Mouse (Mus musculus) hematopoietic stem cell, adult 5-6 weeks (primary cell): ENCODE results near the gene Apobec2. TPM values are rescaled to one million over a fixed set of nuclear protein-coding genes. Genes with fewer than 3 reads are reported as not detected.

ENCODE experiments used
- ATAC-seq, 2 experiments: fragments of 125-278 bp in 1 of 2; replicated peaks in 1 of 2; 2 replicates each; pipeline ENCODE4 v1.8.0; 2016 to 2017; ENCODE audit warnings: inconsistent platforms in 2 of 2, mild to moderate bottlenecking in 2 of 2, moderate number of reproducible peaks in 2 of 2, low read depth in 1 of 2, moderate TSS enrichment in 1 of 2; ENCODE audit not compliant: low FRiP score in 2 of 2, poor library complexity in 2 of 2, severe bottlenecking in 2 of 2, insufficient read depth in 1 of 2, low TSS enrichment in 1 of 2
- total RNA-seq: library from RNA; stranded (forward); fragments of 172-1452, 232-1000 nt; gene quantifications from 2 replicates; pipeline ENCODE4 v1.2.3, GENCODE M21; 2017

Gene Apobec2
- total RNA-seq, 1 experiment from 2014 or later: not detected

GRCm38 (mm10) chr17:48388666-48389065 lies 44.1 kb downstream of the Apobec2 start:
- ATAC-seq: no peak

GRCm38 (mm10) chr17:48385786-48386461 lies 46.8 kb downstream of the Apobec2 start:
- 0 out of 4 replicates have a peak, but pooled peaks have one; percentile 27 to 57 for ATAC-seq

GRCm38 (mm10) chr17:48379050-48379449 lies 53.7 kb downstream of the Apobec2 start:
- no peak for ATAC-seq

- ATAC-seq: no peak
Observed at GRCm38 (mm10) chr17:48376102-48376501, 56.6 kb downstream of the Apobec2 start.

- no peak for ATAC-seq
Observed at GRCm38 (mm10) chr17:48372987-48373386, 59.7 kb downstream of the Apobec2 start.

- ATAC-seq: no peak
Observed at GRCm38 (mm10) chr17:48371621-48372020, 61.1 kb downstream of the Apobec2 start.

Other genes with a start within 250 kb of the Apobec2 start
- 7.4 and 13.9 TPM in 2 replicates for gene Trem1, start 200.2 kb downstream of the Apobec2 start, total RNA-seq
- 7.2 and 34.1 TPM in 2 replicates for gene Trem3, start 185.2 kb downstream of the Apobec2 start, total RNA-seq
- gene Treml4, start 168.6 kb downstream of the Apobec2 start, total RNA-seq: 0.56 TPM in 1 of 2 replicates, not detected in the other
- gene Treml2, start 133.4 kb downstream of the Apobec2 start, total RNA-seq: 102 TPM in 2 replicates
- 4.2 and 4.9 TPM in 2 replicates for gene B430306N03Rik, start 116.8 kb downstream of the Apobec2 start, total RNA-seq
- not detected in 2 replicates for gene Trem2, start 86.5 kb downstream of the Apobec2 start, total RNA-seq
- gene Treml1, start 73.0 kb downstream of the Apobec2 start, total RNA-seq: 0.63 and 2.7 TPM in 2 replicates
- 47.1 and 83.8 TPM in 2 replicates for gene Nfya, start 23.0 kb downstream of the Apobec2 start, total RNA-seq
- 60.4 and 65.4 TPM in 2 replicates for gene Oard1, start 22.9 kb downstream of the Apobec2 start, total RNA-seq
- 1.2 and 10.7 TPM in 2 replicates for gene Tspo2, start 18.6 kb upstream of the Apobec2 start, total RNA-seq
- 2.6 and 4.5 TPM in 2 replicates for gene Unc5cl, start 22.0 kb upstream of the Apobec2 start, total RNA-seq